Mouse (Mus musculus): Measurements from ENCODE around the gene Cdh15. TPM values are rescaled to one million over a fixed set of nuclear protein-coding genes. Genes with fewer than 3 reads are reported as not detected.

Cdh15 gene
- total RNA-seq, 2 experiments from 2014 or later = 0.63 to 0.79 TPM

GRCm38 (mm10) chr8:122836199-122836598, 11.6 kb upstream of the Cdh15 start:
- no peak for DNase-seq (ENCODE audit: low spot score in 2 of 2)

- DNase-seq (ENCODE audit: low spot score in 2 of 2) = no peak
Observed at GRCm38 (mm10) chr8:122836696-122837095, 11.1 kb upstream of the Cdh15 start.

- DNase-seq (ENCODE audit: low spot score in 2 of 2) = no peak
Observed at GRCm38 (mm10) chr8:122844161-122844560, 3.6 kb upstream of the Cdh15 start.

GRCm38 (mm10) chr8:122845662-122846061, 2.1 kb upstream of the Cdh15 start:
- DNase-seq (ENCODE audit: low spot score in 2 of 2) = no peak

- DNase-seq (ENCODE audit: low spot score in 2 of 2) = no peak
Observed at GRCm38 (mm10) chr8:122849152-122849910, 1.6 kb downstream of the Cdh15 start.

GRCm38 (mm10) chr8:122850641-122851240, 3.0 kb downstream of the Cdh15 start:
- DNase-seq (ENCODE audit: low spot score in 2 of 2) = no peak

- no peak for DNase-seq (ENCODE audit: low spot score in 2 of 2)
Observed at GRCm38 (mm10) chr8:122851692-122852545, 4.2 kb downstream of the Cdh15 start.

GRCm38 (mm10) chr8:122852546-122852905, 4.8 kb downstream of the Cdh15 start:
- DNase-seq (ENCODE audit: low spot score in 2 of 2) = no peak

- DNase-seq (ENCODE audit: low spot score in 2 of 2) = no peak
Observed at GRCm38 (mm10) chr8:122853340-122853771, 5.6 kb downstream of the Cdh15 start.

- DNase-seq (ENCODE audit: low spot score in 2 of 2) = no peak
Observed at GRCm38 (mm10) chr8:122854388-122854787, 6.6 kb downstream of the Cdh15 start.

GRCm38 (mm10) chr8:122855123-122855522, 7.4 kb downstream of the Cdh15 start:
- DNase-seq (ENCODE audit: low spot score in 2 of 2) = no peak

- DNase-seq (ENCODE audit: low spot score in 2 of 2) = no peak
Observed at GRCm38 (mm10) chr8:122856288-122856687, 8.5 kb downstream of the Cdh15 start.

- no peak for DNase-seq (ENCODE audit: low spot score in 2 of 2)
Observed at GRCm38 (mm10) chr8:122859843-122860242, 12.1 kb downstream of the Cdh15 start.

GRCm38 (mm10) chr8:122864719-122865129, 17.0 kb downstream of the Cdh15 start:
- no peak for DNase-seq (ENCODE audit: low spot score in 2 of 2)

GRCm38 (mm10) chr8:122865441-122865840, 17.7 kb downstream of the Cdh15 start:
- no peak for DNase-seq (ENCODE audit: low spot score in 2 of 2)

- DNase-seq (ENCODE audit: low spot score in 2 of 2) = no peak
Observed at GRCm38 (mm10) chr8:122866231-122866630, 18.5 kb downstream of the Cdh15 start.

- DNase-seq (ENCODE audit: low spot score in 2 of 2) = no peak
Observed at GRCm38 (mm10) chr8:122867982-122868381, 20.2 kb downstream of the Cdh15 start.

GRCm38 (mm10) chr8:122870377-122870863, 22.7 kb downstream of the Cdh15 start:
- DNase-seq (ENCODE audit: low spot score in 2 of 2) = no peak

GRCm38 (mm10) chr8:122871663-122872062, 23.9 kb downstream of the Cdh15 start:
- no peak for DNase-seq (ENCODE audit: low spot score in 2 of 2)

GRCm38 (mm10) chr8:122873171-122873570, 25.4 kb downstream of the Cdh15 start:
- DNase-seq (ENCODE audit: low spot score in 2 of 2) = no peak

- DNase-seq (ENCODE audit: low spot score in 2 of 2) = no peak
Observed at GRCm38 (mm10) chr8:122875186-122875585, 27.4 kb downstream of the Cdh15 start.

- DNase-seq (ENCODE audit: low spot score in 2 of 2) = no peak
Observed at GRCm38 (mm10) chr8:122878231-122878630, 30.5 kb downstream of the Cdh15 start.
